Mouse (Mus musculus) cerebellum, adult 2 months (tissue): ENCODE results near the gene Fam163a.

Experiments
- CTCF ChIP-seq: fragments of 200-500 bp; IDR thresholded peaks from 2 replicates; pipeline ENCODE4 v1.5.1; 2011; ENCODE audit warnings: low read depth, mild to moderate bottlenecking, control low read depth, low read length, moderate library complexity, borderline replicate concordance; ENCODE audit not compliant: insufficient read depth
- POLR2A ChIP-seq: fragments of 200-500 bp; IDR thresholded peaks from 2 replicates; pipeline ENCODE4 v1.6.1; 2011; ENCODE audit warnings: low read length, control low read depth, borderline replicate concordance; ENCODE audit not compliant: insufficient read depth

DNA sequence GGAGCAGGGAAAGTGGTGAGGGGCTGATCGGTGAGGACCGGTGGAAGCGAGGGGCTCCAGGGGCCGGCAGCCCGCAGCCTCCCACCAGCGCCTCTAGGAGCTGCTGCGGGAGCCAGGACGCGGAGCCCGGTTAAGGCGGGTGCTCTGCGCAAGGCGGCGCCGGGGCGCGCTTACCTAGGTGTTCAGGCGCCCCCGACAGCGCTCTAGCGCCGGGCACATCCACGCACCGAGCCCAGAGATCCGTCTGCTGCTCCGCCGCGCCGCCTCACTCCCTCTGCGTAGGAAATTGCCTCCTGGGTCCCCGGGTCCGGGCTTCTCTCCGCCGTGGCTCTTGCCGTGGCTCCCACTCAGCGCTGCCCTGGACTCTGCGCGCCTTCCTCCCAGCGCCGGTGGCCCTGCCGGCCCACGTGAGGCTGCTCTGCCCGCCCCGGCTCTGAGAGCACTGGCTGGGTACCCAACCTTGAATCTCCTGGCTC, at the start of gene Fam163a:
- TF ChIP-seq CTCF = no peak
- no peak for TF ChIP-seq POLR2A
